Mouse (Mus musculus) fibroblast of lung, adult 2 months (primary cell): Measurements from ENCODE around the gene Gemin8.

Experiments used
- DNase-seq: peaks from one replicate; pipeline ENCODE4 v3.0.0-alpha.2; 2011; ENCODE audit warnings: low read depth

Gemin8 gene

GRCm38 (mm10) chrX:166169892-166170799 lies at the start of gene Gemin8:
Gene Gemin8 (plus strand): TSS chrX:166170454.
- DNase-seq: peak; percentile 86

- no peak for DNase-seq
Measured at GRCm38 (mm10) chrX:166147158-166147846, 23.0 kb upstream of the Gemin8 start.

- no peak for DNase-seq
Measured at GRCm38 (mm10) chrX:166162773-166163172, 7.5 kb upstream of the Gemin8 start.

- DNase-seq: no peak
Measured at GRCm38 (mm10) chrX:166167307-166167706, 2.9 kb upstream of the Gemin8 start.

GRCm38 (mm10) chrX:166167923-166168322 lies 2.3 kb upstream of the Gemin8 start:
- DNase-seq: no peak

GRCm38 (mm10) chrX:166170800-166171738 lies 815 bp downstream of the Gemin8 start:
- no peak for DNase-seq

GRCm38 (mm10) chrX:166172041-166172440 lies 1.8 kb downstream of the Gemin8 start:
- no peak for DNase-seq

GRCm38 (mm10) chrX:166172661-166173060 lies 2.4 kb downstream of the Gemin8 start:
- no peak for DNase-seq

- DNase-seq: no peak
Measured at GRCm38 (mm10) chrX:166173796-166174195, 3.5 kb downstream of the Gemin8 start.

GRCm38 (mm10) chrX:166177929-166178328 lies 7.7 kb downstream of the Gemin8 start:
- no peak for DNase-seq

GRCm38 (mm10) chrX:166183094-166183493 lies 12.8 kb downstream of the Gemin8 start:
- no peak for DNase-seq

- no peak for DNase-seq
Measured at GRCm38 (mm10) chrX:166185327-166185913, 15.2 kb downstream of the Gemin8 start.

- DNase-seq: no peak
Measured at GRCm38 (mm10) chrX:166187803-166188202, 17.5 kb downstream of the Gemin8 start.

- DNase-seq: no peak
Measured at GRCm38 (mm10) chrX:166196327-166196726, 26.1 kb downstream of the Gemin8 start.

- DNase-seq: no peak
Measured at GRCm38 (mm10) chrX:166198266-166198665, 28.0 kb downstream of the Gemin8 start.

- DNase-seq: no peak
Measured at GRCm38 (mm10) chrX:166199812-166200211, 29.6 kb downstream of the Gemin8 start.

GRCm38 (mm10) chrX:166214576-166214975 lies 44.3 kb downstream of the Gemin8 start:
- DNase-seq: no peak

- no peak for DNase-seq
Measured at GRCm38 (mm10) chrX:166216248-166216647, 46.0 kb downstream of the Gemin8 start.

- no peak for DNase-seq
Measured at GRCm38 (mm10) chrX:166216720-166217119, 46.5 kb downstream of the Gemin8 start.

GRCm38 (mm10) chrX:166219331-166219730 lies 49.1 kb downstream of the Gemin8 start:
- DNase-seq: no peak

GRCm38 (mm10) chrX:166226856-166227255 lies 56.6 kb downstream of the Gemin8 start:
- no peak for DNase-seq

GRCm38 (mm10) chrX:166229750-166230149 lies 59.5 kb downstream of the Gemin8 start:
- no peak for DNase-seq
